Mouse (Mus musculus) ES-E14 (cell line): ENCODE measurements around the gene Prdm10. TPM values are rescaled to one million over a fixed set of nuclear protein-coding genes. Genes with fewer than 3 reads are reported as not detected.

Experiments
- DNase-seq: peaks from one replicate; pipeline ENCODE4 v3.0.0-alpha.2; 2013; ENCODE audit warnings: low read depth, low spot score
- H3K27ac ChIP-seq: 2 replicates; pipeline ENCODE4 v1.5.1; 2012; ENCODE audit warnings: low read depth, mild to moderate bottlenecking, low read length, moderate library complexity, mixed read lengths; ENCODE audit not compliant: poor library complexity, insufficient read depth, severe bottlenecking
- H3K36me3 ChIP-seq: 2 replicates; pipeline ENCODE4 v1.6.1; 2012; ENCODE audit warnings: mild to moderate bottlenecking, low read length, moderate library complexity, mixed read lengths; ENCODE audit not compliant: control insufficient read depth, poor library complexity, insufficient read depth, severe bottlenecking
- H3K4me1 ChIP-seq, 2 experiments: fragments of 150-350 bp in 1 of 2; sonication (generic) in 1 of 2; 2 replicates each; pipeline ENCODE4 v1.6.1; 2012; ENCODE audit warnings: low read length in 2 of 2, mild to moderate bottlenecking in 1 of 2, mixed read lengths in 1 of 2; ENCODE audit not compliant: control insufficient read depth in 2 of 2, insufficient read depth in 2 of 2, poor library complexity in 1 of 2
- H3K4me3 ChIP-seq, 2 experiments: fragments of 150-350 bp in 1 of 2; sonication (generic) in 1 of 2; 2 replicates each; pipeline ENCODE4 v1.5.1; 2012; ENCODE audit warnings: low read length in 2 of 2, low read depth in 1 of 2, mild to moderate bottlenecking in 1 of 2, mixed read lengths in 1 of 2; ENCODE audit not compliant: insufficient read depth in 1 of 2, poor library complexity in 1 of 2, severe bottlenecking in 1 of 2
- H3K9ac ChIP-seq: 2 replicates; pipeline ENCODE4 v1.6.1; 2012; ENCODE audit warnings: low read depth, mild to moderate bottlenecking, low read length, mixed read lengths; ENCODE audit not compliant: poor library complexity, insufficient read depth, severe bottlenecking
- H3K9me3 ChIP-seq: fragments of 150-350 bp; sonication (generic); 2 replicates; pipeline ENCODE4 v1.6.1; 2012; ENCODE audit warnings: low read depth, mild to moderate bottlenecking, low read length; ENCODE audit not compliant: control insufficient read depth, insufficient read depth
- CHD2 ChIP-seq: IDR thresholded peaks from 2 replicates; pipeline ENCODE4 v1.6.1; 2014; ENCODE audit warnings: mild to moderate bottlenecking, low read depth, low read length, inconsistent platforms
- HCFC1 ChIP-seq: IDR thresholded peaks from 2 replicates; pipeline ENCODE4 v1.6.1; 2012; ENCODE audit warnings: low read length, inconsistent platforms, borderline replicate concordance; ENCODE audit not compliant: insufficient read depth
- MAFK ChIP-seq: IDR thresholded peaks from 2 replicates; pipeline ENCODE4 v1.6.1; 2014; ENCODE audit warnings: mild to moderate bottlenecking, low read depth, low read length, inconsistent platforms; ENCODE audit not compliant: insufficient read depth
- ZC3H11A ChIP-seq: IDR thresholded peaks from 2 replicates; pipeline ENCODE4 v1.6.1; 2012; ENCODE audit warnings: low read depth, mild to moderate bottlenecking, inconsistent platforms, low read length, borderline replicate concordance
- ZNF384 ChIP-seq: IDR thresholded peaks from 2 replicates; pipeline ENCODE4 v1.6.1; 2012; ENCODE audit warnings: low read depth, low read length, inconsistent platforms
- in situ Hi-C, 2 experiments: fragments of 600-800 bp; cut with MboI; formaldehyde crosslinking; loops; one replicate each; pipeline ENCODE4 v1.15.1; 2025; ENCODE audit warnings: low sequenced_read_pairs in 2 of 2, inconsistent platforms in 1 of 2; ENCODE audit not compliant: unreplicated experiment in 2 of 2
- total RNA-seq: library from RNA; depleted of rRNA; stranded (reverse); fragments of 300-350 nt; gene quantifications from 2 replicates; pipeline ENCODE4 v1.2.3, GENCODE M21; 2012

The Prdm10 gene
- total RNA-seq, 1 experiment, result 10.5 TPM

GRCm38 (mm10) chr9:31271221-31272015, 8.9 kb upstream of the Prdm10 start:
- H3K9ac ChIP-seq, result no peak overlapping the region
- TF ChIP-seq CHD2 (no peak), HCFC1 (no peak), ZNF384 (no peak), ZC3H11A (no peak), MAFK (no peak)
- peaks cover 6 to 18% of the 10 kb centered on the region in 2 experiments for H3K4me1 ChIP-seq
- H3K27ac ChIP-seq, result no peak overlapping the region
- no peaks in the 10 kb centered on the region for H3K36me3 ChIP-seq
- DNase-seq, result no peak
- no peaks in the 10 kb centered on the region for H3K9me3 ChIP-seq
- in situ Hi-C loops, result no loop called here
- no peak overlapping the region for H3K4me3 ChIP-seq

- TF ChIP-seq MAFK (no peak), HCFC1 (no peak), CHD2 (no peak), ZC3H11A (no peak), ZNF384 (no peak)
Measured at GRCm38 (mm10) chr9:31272160-31272559, 8.2 kb upstream of the Prdm10 start.

GRCm38 (mm10) chr9:31278651-31279050, 1.7 kb upstream of the Prdm10 start:
- Histone ChIP-seq H3K9ac (peak overlapping the region; percentile 95; the same call in 1 of the 2 replicates), H3K27ac (peak overlapping the region; percentile 100), H3K4me3 (no peak overlapping the region), H3K4me1 (peaks cover 8 to 20% of the 10 kb centered on the region in 2 experiments), H3K36me3 (no peaks in the 10 kb centered on the region), H3K9me3 (no peaks in the 10 kb centered on the region)
- in situ Hi-C loops, result no loop called here
- no peak for DNase-seq
- TF ChIP-seq ZNF384 (no peak), ZC3H11A (no peak), HCFC1 (no peak), MAFK (no peak), CHD2 (no peak)

More at GRCm38 (mm10) chr9:31272160-31272559, 8.2 kb upstream of the Prdm10 start:
- Histone ChIP-seq H3K9me3 (no peaks in the 10 kb centered on the region), H3K36me3 (no peaks in the 10 kb centered on the region), H3K9ac (no peak overlapping the region), H3K27ac (no peak overlapping the region), H3K4me3 (no peak overlapping the region), H3K4me1 (peaks cover 6 to 18% of the 10 kb centered on the region in 2 experiments)
- in situ Hi-C loops, result no loop called here
- DNase-seq, result no peak

- in situ Hi-C loops, result no loop called here
- peak overlapping the region; percentile 95 for H3K9ac ChIP-seq
- TF ChIP-seq CHD2 (no peak), HCFC1 (no peak), ZNF384 (no peak), MAFK (no peak), ZC3H11A (no peak)
- peaks cover 5 to 17% of the 10 kb centered on the region in 2 experiments for H3K4me1 ChIP-seq
- no peaks in the 10 kb centered on the region for H3K36me3 ChIP-seq
- peak overlapping the region; percentile 100 for H3K27ac ChIP-seq
- peak overlapping the region; percentile 77 to 98 for H3K4me3 ChIP-seq
- H3K9me3 ChIP-seq, result no peaks in the 10 kb centered on the region
- no peak for DNase-seq
Measured at GRCm38 (mm10) chr9:31279306-31279705, 1.0 kb upstream of the Prdm10 start.
